Mouse (Mus musculus) thymus, adult 18-20 months (tissue): ENCODE results near the gene Htr1f.
"Not testable (repeated sequence)": the region's sequence is repeated elsewhere in the genome, so short reads cannot be mapped to it uniquely, and the experiment has no call there.

ENCODE experiments used
- DNase-seq, 2 experiments: peaks; one replicate each; pipeline ENCODE4 v3.0.0; 2022; ENCODE audit warnings: mixed read lengths in 2 of 2

Gene Htr1f

DNA sequence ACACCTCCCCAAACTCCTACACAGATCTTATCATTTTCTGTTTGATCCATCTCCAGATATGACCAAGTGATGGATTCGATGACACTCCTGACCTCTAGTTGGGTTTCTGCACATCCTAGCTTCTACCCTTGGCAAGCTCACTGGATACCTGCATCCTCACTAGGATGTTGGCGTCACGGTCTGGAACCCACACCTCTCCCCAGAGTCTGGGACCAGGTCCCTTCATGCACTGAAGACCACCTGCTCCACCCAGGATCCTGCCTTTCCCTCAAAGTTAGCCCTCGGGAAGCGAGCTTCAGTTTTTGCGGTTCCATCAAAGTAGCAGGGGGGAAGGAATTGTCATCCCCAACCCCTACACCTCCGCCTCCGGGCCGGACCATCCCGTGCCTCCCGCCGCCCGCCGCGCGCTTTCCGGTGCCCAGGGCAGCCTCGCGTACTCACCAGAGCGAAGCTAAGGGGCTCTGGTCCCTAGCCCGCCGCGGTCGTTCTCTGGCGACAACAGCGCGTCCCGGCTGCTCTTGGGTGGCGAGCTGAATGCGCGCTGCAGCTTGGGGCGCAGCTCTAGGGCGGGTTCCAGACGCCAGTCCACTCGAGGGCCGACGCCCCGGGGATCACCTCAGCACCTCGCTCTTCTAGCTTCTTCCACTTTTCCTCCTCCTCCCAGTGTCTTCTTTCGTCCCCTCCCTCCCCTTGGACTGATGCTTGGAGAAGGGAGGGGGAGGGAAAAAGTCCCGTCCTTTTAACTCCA, at the start of gene Htr1f:
Gene Htr1f (minus strand): TSS at position 671 of the 748 bp plus-strand sequence.
- no peak for DNase-seq

- DNase-seq: no peak
These were observed 34.1 kb upstream of the Htr1f start for GRCm38 (mm10) chr16:65139771-65140170.

- no peak for DNase-seq
These were observed 23.7 kb upstream of the Htr1f start for GRCm38 (mm10) chr16:65129391-65129790.

DNA sequence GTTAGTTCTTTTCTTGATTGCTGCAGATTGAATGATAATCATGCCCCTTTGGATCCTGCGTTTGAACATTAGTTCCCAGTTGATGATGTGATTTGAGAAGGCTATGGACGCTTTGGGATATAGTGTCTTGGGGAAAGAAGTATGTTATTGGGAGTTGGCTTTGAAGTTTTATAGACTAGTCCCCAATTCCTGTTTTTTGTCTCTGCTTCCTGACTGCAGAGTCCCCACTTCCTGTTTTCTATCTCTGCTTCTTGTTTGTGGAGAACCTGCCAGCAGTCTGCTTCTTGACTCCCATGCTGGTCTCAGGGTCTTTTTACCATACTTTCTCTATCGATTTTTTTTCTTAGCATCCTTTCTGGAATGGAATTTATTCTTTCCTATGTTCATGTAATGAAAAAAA, 22.2 kb upstream of the Htr1f start:
- DNase-seq: no peak

GRCm38 (mm10) chr16:65112221-65112620, 6.6 kb upstream of the Htr1f start:
- DNase-seq: no peak

- no peak for DNase-seq
These were observed 12.1 kb downstream of the Htr1f start for GRCm38 (mm10) chr16:65093552-65093951.

- no peak for DNase-seq
These were observed 22.2 kb downstream of the Htr1f start for GRCm38 (mm10) chr16:65083475-65083874.

DNA sequence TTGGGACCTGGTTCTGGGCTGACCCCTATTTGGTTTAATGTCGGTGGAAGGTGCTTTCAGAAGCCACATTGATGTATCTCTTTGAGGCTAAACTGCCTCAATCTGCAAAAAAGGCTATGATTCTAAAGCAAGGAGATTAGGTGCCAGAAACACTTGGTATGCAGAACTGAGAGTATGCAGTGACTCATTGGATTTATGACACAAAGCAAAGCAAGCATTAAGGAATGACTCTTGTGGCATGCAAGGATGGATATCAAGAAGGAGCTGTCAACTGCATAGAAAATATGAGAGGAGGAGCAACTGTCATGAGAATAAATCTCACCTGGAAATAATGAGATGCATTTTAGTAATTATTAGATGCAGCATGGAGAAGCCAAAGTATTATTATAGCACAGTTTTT, 35.8 kb downstream of the Htr1f start:
- DNase-seq: no peak

GRCm38 (mm10) chr16:65066264-65066663, 39.4 kb downstream of the Htr1f start:
- no peak for DNase-seq

DNA sequence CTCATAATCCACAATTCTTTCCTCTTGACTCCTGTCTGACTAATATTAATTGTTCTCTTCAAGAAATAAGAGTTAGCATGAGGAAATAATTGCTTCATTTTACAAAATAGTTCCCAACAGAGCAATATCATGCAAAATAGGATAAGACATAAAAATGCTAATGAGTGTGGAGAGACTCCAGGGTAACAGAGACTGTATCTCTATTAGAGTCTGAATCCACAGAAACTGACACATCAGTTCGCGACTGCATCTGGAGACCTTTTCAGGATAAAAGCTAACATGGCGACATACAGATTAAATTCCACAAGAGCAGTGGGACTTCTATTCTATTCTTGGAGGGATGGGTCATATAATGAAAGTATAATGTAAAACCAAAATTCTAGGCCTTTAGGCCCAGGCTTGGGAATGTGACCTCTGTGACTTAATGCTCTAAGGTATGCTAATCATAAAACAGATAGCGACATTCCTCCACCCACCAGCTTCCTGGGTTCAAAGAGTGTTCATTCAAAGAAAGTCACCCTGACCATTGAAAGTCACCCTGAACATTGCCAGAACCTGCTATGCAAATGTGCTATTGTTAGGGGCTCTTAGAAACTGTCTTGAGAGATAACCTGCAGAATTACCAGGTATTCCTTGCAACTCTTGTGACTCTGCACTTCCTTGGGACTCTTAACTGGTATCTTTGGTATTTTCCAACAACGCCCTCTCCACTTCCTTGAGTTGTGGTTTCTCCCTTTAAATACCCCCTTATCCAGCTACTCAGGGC, 67.8 kb downstream of the Htr1f start:
- DNase-seq: not testable (repeated sequence)

DNA sequence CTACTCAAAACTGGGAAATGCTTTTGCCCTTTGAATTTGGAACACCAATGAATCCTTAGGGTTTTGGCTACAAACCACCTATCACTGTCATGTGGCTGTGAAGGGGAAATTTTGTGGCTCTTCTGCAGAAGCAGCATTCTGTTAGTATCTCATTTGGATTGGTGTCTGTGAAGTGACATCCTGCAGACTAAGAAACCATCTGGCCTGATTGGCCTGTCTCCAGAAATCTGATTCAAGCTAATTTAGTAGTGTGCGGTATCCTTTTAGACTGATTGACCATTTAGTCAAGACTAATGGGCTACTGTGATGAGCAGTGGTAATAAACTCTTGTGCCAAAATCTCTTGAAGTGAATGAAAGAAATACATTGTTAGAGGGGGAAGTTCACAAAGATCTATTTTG, 76.0 kb downstream of the Htr1f start:
- DNase-seq: no peak

GRCm38 (mm10) chr16:65022364-65022763, 83.3 kb downstream of the Htr1f start:
- no peak for DNase-seq

DNA sequence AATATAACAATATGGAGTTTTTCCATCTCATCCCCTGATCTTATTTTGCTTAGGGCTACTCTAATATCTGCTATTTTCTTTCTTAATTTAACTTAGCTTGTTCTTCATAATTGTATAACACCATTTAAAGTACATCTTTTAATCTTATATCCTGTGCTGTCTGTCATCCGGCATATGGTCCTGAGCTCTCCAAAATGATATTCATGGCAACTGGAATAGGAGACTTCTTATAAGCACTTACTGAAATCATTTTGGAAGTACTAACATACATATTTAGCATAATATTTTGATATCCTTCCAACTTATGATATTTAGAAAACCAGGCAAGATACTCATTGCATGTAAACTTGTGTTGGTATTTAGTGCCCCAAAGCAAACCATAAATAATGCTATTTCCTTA, 86.9 kb downstream of the Htr1f start:
- no peak for DNase-seq

- no peak for DNase-seq
These were observed 87.5 kb downstream of the Htr1f start for GRCm38 (mm10) chr16:65018134-65018533.

DNA sequence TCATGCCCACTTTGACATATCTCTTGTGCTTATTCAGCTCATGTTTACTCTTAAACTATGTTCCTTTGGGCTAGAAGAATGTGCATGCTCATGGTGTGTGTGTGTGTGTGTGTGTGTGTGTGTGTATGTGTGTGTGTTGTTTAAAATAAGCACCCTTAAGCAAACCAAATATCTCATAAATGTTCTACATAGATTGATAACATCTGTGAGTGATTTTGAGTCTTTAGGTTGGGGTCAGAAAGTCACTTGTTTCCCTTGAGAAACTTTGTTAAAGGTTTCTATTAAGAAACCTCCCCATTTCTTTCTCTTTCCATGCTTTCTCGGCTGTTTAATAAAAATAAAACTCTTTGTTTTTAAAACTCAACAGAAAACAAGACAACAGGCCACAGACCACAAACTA, 88.1 kb downstream of the Htr1f start:
- no peak for DNase-seq

DNA sequence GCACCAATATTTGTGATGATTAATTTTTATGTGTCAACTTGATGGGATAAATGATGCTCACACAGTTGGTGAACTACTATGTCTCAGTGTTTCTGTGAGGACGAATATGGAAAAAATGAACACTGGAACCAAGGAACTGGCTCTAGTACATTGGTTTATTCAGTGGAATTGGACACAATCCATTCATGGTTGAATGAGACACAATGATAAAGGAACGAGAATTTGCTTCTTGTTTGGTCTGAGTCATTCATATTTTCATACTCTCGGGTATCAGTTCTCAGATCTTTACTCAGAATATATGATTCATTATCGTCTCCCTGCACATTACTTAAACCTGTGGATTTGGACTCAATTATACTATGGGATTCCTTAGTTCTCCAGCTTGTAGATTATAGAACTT, 90.4 kb downstream of the Htr1f start:
- no peak for DNase-seq

DNA sequence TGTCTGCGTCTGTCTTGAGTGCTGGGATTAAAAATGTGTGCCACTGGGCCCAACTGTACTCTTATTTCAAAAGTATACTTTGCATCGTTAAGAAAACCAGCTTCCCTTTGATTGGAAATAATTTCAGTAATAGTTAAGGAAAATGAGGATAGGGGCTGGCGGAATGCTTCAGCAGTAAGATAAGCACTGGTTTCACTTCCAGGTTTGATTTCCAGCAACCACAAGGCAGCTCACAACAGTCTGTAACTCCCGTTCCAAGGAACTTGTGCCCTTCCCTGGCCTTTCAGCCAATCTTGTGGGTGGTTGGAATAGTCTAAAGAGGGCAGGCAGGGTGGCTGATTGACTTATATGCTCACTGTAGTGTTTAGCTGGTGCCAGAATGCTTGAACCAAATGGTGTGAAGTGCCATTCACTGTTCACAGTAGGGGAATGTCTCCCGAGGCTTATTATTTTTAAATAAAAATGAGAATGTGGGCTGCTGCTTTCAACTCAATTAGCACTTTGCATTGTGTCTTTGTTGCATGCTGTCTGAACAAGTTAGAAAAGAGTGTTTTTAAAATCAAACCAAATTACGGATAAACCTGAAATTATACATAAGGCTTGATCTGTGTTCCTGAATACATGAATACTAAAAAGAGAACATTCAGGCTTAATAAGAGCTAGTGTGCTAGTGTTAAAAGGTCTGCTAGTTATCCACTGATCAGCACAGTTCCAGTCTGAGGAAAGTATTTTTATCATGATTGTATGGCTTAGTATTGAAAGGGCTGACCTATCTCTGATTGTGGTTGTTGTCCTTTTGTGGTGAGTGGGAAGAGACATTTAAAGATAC, 103.4 kb downstream of the Htr1f start:
- DNase-seq: no peak

DNA sequence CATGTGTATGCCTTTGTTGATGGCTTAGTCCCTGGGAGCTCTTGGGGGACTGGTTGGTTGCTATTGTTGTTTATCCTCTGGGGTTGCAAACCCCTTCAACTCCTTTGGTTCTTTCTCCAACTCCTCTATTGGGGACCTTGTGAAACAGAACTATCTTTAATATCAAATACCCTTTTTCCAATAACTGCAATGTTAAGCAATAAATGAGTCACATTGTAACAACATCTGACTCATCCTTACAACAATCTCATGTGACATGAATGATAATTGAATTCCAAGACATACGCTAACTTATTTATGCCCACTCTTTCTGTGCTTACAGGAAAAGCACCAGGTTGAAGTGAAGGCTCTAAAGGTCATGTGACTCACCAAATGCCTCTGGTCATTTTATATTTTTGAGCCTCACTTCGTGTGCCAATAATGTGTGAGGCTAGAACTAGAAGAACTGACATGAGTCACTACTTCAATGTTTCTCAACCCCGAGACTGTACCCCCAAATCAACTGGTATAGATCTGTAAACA, 116.3 kb downstream of the Htr1f start:
- DNase-seq: no peak

DNA sequence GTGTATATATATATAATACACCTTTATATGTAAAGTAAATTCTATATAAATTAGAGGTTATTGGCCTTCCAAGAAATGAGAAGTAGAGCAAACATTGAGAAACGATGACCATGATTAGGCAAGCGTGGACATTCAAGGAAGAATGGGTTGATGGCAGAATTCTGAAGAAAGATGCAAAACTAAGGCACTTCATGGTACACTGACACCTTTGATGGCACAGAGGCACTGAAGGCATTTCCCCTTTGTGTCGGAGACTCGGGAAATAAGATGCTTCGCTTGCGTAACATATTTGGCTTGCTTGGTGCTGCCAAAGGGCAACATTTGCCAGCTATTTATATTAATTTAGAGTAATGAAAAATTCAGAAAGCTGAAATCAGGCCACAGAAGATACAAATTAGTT, 118.1 kb downstream of the Htr1f start:
- DNase-seq: no peak

- no peak for DNase-seq
These were observed 118.6 kb downstream of the Htr1f start for GRCm38 (mm10) chr16:64987049-64987448.

GRCm38 (mm10) chr16:64974636-64975035, 131.0 kb downstream of the Htr1f start:
- no peak for DNase-seq

GRCm38 (mm10) chr16:64973533-64974305, 131.9 kb downstream of the Htr1f start:
- DNase-seq: no peak
